Mouse (Mus musculus): ENCODE measurements around the gene Rpgrip1.

DNA sequence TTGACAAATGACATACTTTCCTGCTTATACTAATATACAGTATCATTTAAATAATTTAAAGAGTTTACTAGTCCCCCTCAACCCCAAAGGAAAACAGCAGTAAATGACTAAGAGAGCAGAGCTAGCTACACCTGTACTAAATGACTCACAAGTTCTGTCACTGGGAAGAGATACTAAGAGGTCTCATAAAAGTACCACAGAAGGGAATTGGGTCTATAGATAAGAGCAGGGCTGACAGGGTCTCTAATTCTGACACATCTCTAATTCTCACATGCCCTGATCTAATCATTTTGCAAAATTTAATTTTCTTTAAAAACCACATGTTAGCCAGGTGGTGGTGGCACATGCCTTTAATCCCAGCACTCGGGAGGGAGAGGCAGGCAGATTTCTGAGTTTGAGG, 78.3 kb downstream of the Rpgrip1 start:
- TF ChIP-seq CTCF (IDR thresholded peaks at IDR 0.05; ENCODE audit: low read depth) (no peak), EP300 (optimal IDR thresholded peaks at IDR 0.05) (no peak)
